Mouse (Mus musculus) CH12.LX (cell line): ENCODE measurements around the gene Zfp574. TPM values are rescaled to one million over a fixed set of nuclear protein-coding genes. Genes with fewer than 3 reads are reported as not detected.

Source experiments
- DNase-seq: peaks from one replicate; pipeline ENCODE4 v3.0.0-alpha.2; 2013; ENCODE audit errors: extremely low read depth
- H3K27ac ChIP-seq: 2 replicates; pipeline ENCODE4 v1.5.1; 2012; ENCODE audit warnings: low read depth, mild to moderate bottlenecking, control low read depth, moderate library complexity; ENCODE audit not compliant: insufficient read depth
- H3K27me3 ChIP-seq: replicated peaks from 2 replicates; pipeline ENCODE3; 2012; ENCODE audit warnings: inconsistent platforms
- H3K36me3 ChIP-seq, 2 experiments: replicated peaks in 1 of 2; 2 replicates each; pipeline versions ENCODE3 to v1.6.1; 2012; ENCODE audit warnings: inconsistent platforms in 1 of 2, low read length in 1 of 2, mild to moderate bottlenecking in 1 of 2, mixed read lengths in 1 of 2, moderate library complexity in 1 of 2; ENCODE audit not compliant: control insufficient read depth in 1 of 2, insufficient read depth in 1 of 2
- H3K4me1 ChIP-seq, 2 experiments: 2 replicates each; pipeline ENCODE4 v1.6.1; 2012; ENCODE audit warnings: inconsistent platforms in 1 of 2, moderate library complexity in 1 of 2; ENCODE audit not compliant: insufficient read depth in 2 of 2, control insufficient read depth in 1 of 2
- H3K4me2 ChIP-seq: 2 replicates; pipeline ENCODE4 v1.6.1; 2012; ENCODE audit warnings: low read depth, mild to moderate bottlenecking, control low read depth; ENCODE audit not compliant: poor library complexity, insufficient read depth, severe bottlenecking
- H3K4me3 ChIP-seq, 3 experiments: fragments of 150-350 bp in 1 of 3; sonication (generic) in 1 of 3; replicated peaks in 1 of 3; 2 replicates each; pipeline versions ENCODE3 to v1.5.1; 2011 to 2012; ENCODE audit warnings: low read depth in 2 of 3, low read length in 2 of 3, mild to moderate bottlenecking in 2 of 3, moderate library complexity in 2 of 3, control low read depth in 1 of 3, improper control_type of control experiment in 1 of 3, inconsistent platforms in 1 of 3, mixed read lengths in 1 of 3; ENCODE audit not compliant: poor library complexity in 1 of 3
- H3K79me2 ChIP-seq: replicated peaks from 2 replicates; pipeline ENCODE4 v1.6.1; 2012; ENCODE audit warnings: mild to moderate bottlenecking, moderate library complexity; ENCODE audit not compliant: control insufficient read depth, poor library complexity, insufficient read depth, severe bottlenecking; ENCODE audit errors: extremely low read depth
- H3K9ac ChIP-seq: 2 replicates; pipeline ENCODE4 v1.6.1; 2012; ENCODE audit warnings: low read depth, mild to moderate bottlenecking, control low read depth, moderate library complexity; ENCODE audit not compliant: insufficient read depth
- H3K9me3 ChIP-seq: replicated peaks from 2 replicates; pipeline ENCODE3; 2012; ENCODE audit warnings: low read length, inconsistent platforms, mixed read lengths
- BHLHE40 ChIP-seq: IDR thresholded peaks from 2 replicates; pipeline ENCODE4 v1.6.1; 2011; ENCODE audit warnings: mild to moderate bottlenecking, low read depth, low read length, improper control_type of control experiment
- CHD1 ChIP-seq: IDR thresholded peaks from 2 replicates; pipeline ENCODE4 v1.6.1; 2012; ENCODE audit warnings: low read depth, low read length, improper control_type of control experiment, inconsistent platforms
- CTCF ChIP-seq, 2 experiments: IDR thresholded peaks in 1 of 2; conservative IDR thresholded peaks in 1 of 2; 2 replicates each; pipeline ENCODE4 v1.5.1; 2011 to 2012; ENCODE audit warnings: low read depth in 2 of 2, low read length in 2 of 2, improper control_type of control experiment in 1 of 2, inconsistent platforms in 1 of 2, mild to moderate bottlenecking in 1 of 2, moderate library complexity in 1 of 2
- E2F4 ChIP-seq: IDR thresholded peaks from 2 replicates; pipeline ENCODE4 v1.6.1; 2011; ENCODE audit warnings: low read depth, low read length, improper control_type of control experiment; ENCODE audit not compliant: insufficient replicate concordance
- ELF1 ChIP-seq: IDR thresholded peaks from 2 replicates; pipeline ENCODE4 v1.6.1; 2014; ENCODE audit warnings: low read depth, mild to moderate bottlenecking, inconsistent platforms, low read length, improper control_type of control experiment
- EP300 ChIP-seq: IDR thresholded peaks from 2 replicates; pipeline ENCODE4 v1.6.1; 2011; ENCODE audit warnings: low read length, improper control_type of control experiment
- ETS1 ChIP-seq: conservative IDR thresholded peaks from 2 replicates; pipeline ENCODE4 v1.6.1; 2012; ENCODE audit warnings: low read depth, mild to moderate bottlenecking, inconsistent platforms, low read length, improper control_type of control experiment, moderate library complexity
- GABPA ChIP-seq: IDR thresholded peaks from 2 replicates; pipeline ENCODE4 v1.6.1; 2012; ENCODE audit warnings: low read depth, low read length, improper control_type of control experiment, inconsistent platforms; ENCODE audit not compliant: insufficient replicate concordance
- HCFC1 ChIP-seq: IDR thresholded peaks from 2 replicates; pipeline ENCODE4 v1.6.1; 2012; ENCODE audit warnings: low read depth, mild to moderate bottlenecking, inconsistent platforms, low read length, improper control_type of control experiment
- IRF4 ChIP-seq: IDR thresholded peaks from 2 replicates; pipeline ENCODE4 v1.6.1; 2014; ENCODE audit warnings: low read depth, mild to moderate bottlenecking, inconsistent platforms, low read length, improper control_type of control experiment
- JUN ChIP-seq: IDR thresholded peaks from 2 replicates; pipeline ENCODE4 v1.6.1; 2011; ENCODE audit warnings: low read depth, mild to moderate bottlenecking, low read length, improper control_type of control experiment, moderate library complexity; ENCODE audit not compliant: insufficient read depth
- JUND ChIP-seq: conservative IDR thresholded peaks from 2 replicates; pipeline ENCODE4 v1.6.1; 2011; ENCODE audit warnings: low read depth, low read length, improper control_type of control experiment
- KAT2A ChIP-seq: IDR thresholded peaks from 2 replicates; pipeline ENCODE4 v1.6.1; 2012; ENCODE audit warnings: low read length, improper control_type of control experiment, inconsistent platforms; ENCODE audit not compliant: insufficient replicate concordance
- MAFK ChIP-seq: IDR thresholded peaks from 2 replicates; pipeline ENCODE4 v1.6.1; 2011; ENCODE audit warnings: low read length, improper control_type of control experiment; ENCODE audit not compliant: insufficient replicate concordance
- MAZ ChIP-seq: IDR thresholded peaks from 2 replicates; pipeline ENCODE4 v1.6.1; 2012; ENCODE audit warnings: low read depth, mild to moderate bottlenecking, inconsistent platforms, low read length, improper control_type of control experiment, moderate library complexity
- MEF2A ChIP-seq: IDR thresholded peaks from 2 replicates; pipeline ENCODE4 v1.6.1; 2014; ENCODE audit warnings: low read depth, mild to moderate bottlenecking, inconsistent platforms, low read length, improper control_type of control experiment, borderline replicate concordance
- MXI1 ChIP-seq: IDR thresholded peaks from 2 replicates; pipeline ENCODE4 v1.6.1; 2011; ENCODE audit warnings: mild to moderate bottlenecking, low read depth, low read length, improper control_type of control experiment
- MYC ChIP-seq: IDR thresholded peaks from 2 replicates; pipeline ENCODE4 v1.6.1; 2011; ENCODE audit warnings: low read depth, mild to moderate bottlenecking, improper control_type of control experiment, low read length
- NELFE ChIP-seq: IDR thresholded peaks from 2 replicates; pipeline ENCODE4 v1.6.1; 2011; ENCODE audit warnings: low read depth, low read length, improper control_type of control experiment
- NRF1 ChIP-seq: IDR thresholded peaks from 2 replicates; pipeline ENCODE4 v1.6.1; 2014; ENCODE audit warnings: low read depth, mild to moderate bottlenecking, inconsistent platforms, low read length, improper control_type of control experiment, moderate library complexity
- PAX5 ChIP-seq: IDR thresholded peaks from 2 replicates; pipeline ENCODE4 v1.6.1; 2012; ENCODE audit warnings: low read length, inconsistent platforms, mixed read lengths
- POLR2AphosphoS2 ChIP-seq: IDR thresholded peaks from 2 replicates; pipeline ENCODE4 v1.6.1; 2011; ENCODE audit warnings: low read depth, low read length, improper control_type of control experiment
- RAD21 ChIP-seq: IDR thresholded peaks from 2 replicates; pipeline ENCODE4 v1.6.1; 2011; ENCODE audit warnings: low read depth, mild to moderate bottlenecking, low read length, improper control_type of control experiment, moderate library complexity
- RCOR1 ChIP-seq: conservative IDR thresholded peaks from 2 replicates; pipeline ENCODE4 v1.6.1; 2012; ENCODE audit warnings: low read depth, mild to moderate bottlenecking, inconsistent platforms, low read length, improper control_type of control experiment
- SIN3A ChIP-seq: IDR thresholded peaks from 2 replicates; pipeline ENCODE4 v1.6.1; 2012; ENCODE audit warnings: low read length, improper control_type of control experiment, inconsistent platforms
- TBP ChIP-seq: conservative IDR thresholded peaks from 2 replicates; pipeline ENCODE4 v1.6.1; 2011; ENCODE audit warnings: low read depth, low read length, improper control_type of control experiment
- TCF12 ChIP-seq: IDR thresholded peaks from 2 replicates; pipeline ENCODE4 v1.6.1; 2014; ENCODE audit warnings: low read depth, mild to moderate bottlenecking, inconsistent platforms, low read length, improper control_type of control experiment
- UBTF ChIP-seq: IDR thresholded peaks from 2 replicates; pipeline ENCODE4 v1.6.1; 2012; ENCODE audit warnings: low read depth, mild to moderate bottlenecking, inconsistent platforms, low read length, improper control_type of control experiment, moderate library complexity
- USF1 ChIP-seq: IDR thresholded peaks from 2 replicates; pipeline ENCODE4 v1.6.1; 2014; ENCODE audit warnings: low read depth, mild to moderate bottlenecking, inconsistent platforms, low read length, improper control_type of control experiment
- ZC3H11A ChIP-seq: IDR thresholded peaks from 2 replicates; pipeline ENCODE4 v1.6.1; 2012; ENCODE audit warnings: low read depth, mild to moderate bottlenecking, inconsistent platforms, low read length, improper control_type of control experiment
- ZKSCAN1 ChIP-seq: IDR thresholded peaks from 2 replicates; pipeline ENCODE4 v1.6.1; 2012; ENCODE audit warnings: low read depth, inconsistent platforms, low read length, improper control_type of control experiment, borderline replicate concordance
- ZMIZ1 ChIP-seq: IDR thresholded peaks from 2 replicates; pipeline ENCODE4 v1.6.1; 2012; ENCODE audit warnings: low read depth, mild to moderate bottlenecking, inconsistent platforms, low read length, improper control_type of control experiment
- dilution Hi-C: fragments of 300-500 bp; cut with MboI; formaldehyde crosslinking; loops from 2 replicates; pipeline ENCODE4 v1.14.3; 2020; ENCODE audit warnings: low sequenced_read_pairs; ENCODE audit not compliant: extremely low pct_unique_long_range_greater_than_20kb, extremely low pct_ligation_motif_present
- in situ Hi-C: fragments of 300-500 bp; cut with MboI; formaldehyde crosslinking; loops from 3 replicates; pipeline ENCODE4 v1.14.3; 2019; ENCODE audit warnings: low sequenced_read_pairs, low pct_ligation_motif_present, low pct_unique_long_range_greater_than_20kb, mixed read lengths
- polyA plus RNA-seq: library from polyadenylated mRNA; unstranded; fragments of >175 nt; gene quantifications from 2 replicates; pipeline ENCODE4 v1.2.1, GENCODE M21; 2012; ENCODE audit warnings: low read depth; ENCODE audit not compliant: insufficient read length
- total RNA-seq, 2 experiments: library from RNA; depleted of rRNA; stranded (reverse); fragments of 300-350 nt in 1 of 2; fragments of >200 nt in 1 of 2; gene quantifications; 2 replicates each; pipeline ENCODE4 v1.2.3; 2012 to 2014

Zfp574 gene
- total and polyA plus RNA-seq, 3 experiments, result 3.4 to 13.3 (median 11.2) TPM

GRCm38 (mm10) chr7:25129390-25129979 lies 57.1 kb downstream of the Zfp574 start (continued):
- TF ChIP-seq ETS1 (peak; percentile 95), MAFK (peak; percentile 76), ELF1 (peak; percentile 74), UBTF (peak; percentile 81), E2F4 (no peak), CTCF (conservative IDR thresholded peaks at IDR 0.05 in 1 of 2, IDR thresholded peaks at IDR 0.05 in 1 of 2; ENCODE audit: low read depth in 2 of 2, low read length in 2 of 2) (0 out of 4 replicates have a peak, but pooled peaks of 1 of the 2 experiments have one; percentile 16), MAZ (peak; percentile 100), ZMIZ1 (peak; percentile 70; the same call in 1 of the 2 replicates), ZC3H11A (no peak), NRF1 (peak; percentile 16; the same call in 1 of the 2 replicates), USF1 (no peak), TCF12 (peak; percentile 98), POLR2AphosphoS2 (peak; percentile 49; the same call in 1 of the 2 replicates), TBP (peak; percentile 56; the same call in 1 of the 2 replicates), MXI1 (peak; percentile 47; the same call in 1 of the 2 replicates), IRF4 (peak; percentile 100), MYC (no peak)

GRCm38 (mm10) chr7:25130565-25130964 lies 58.2 kb downstream of the Zfp574 start:
- Histone ChIP-seq H3K4me2 (peak overlapping the region; percentile 88), H3K4me1 (peaks cover 28 to 51% of the 10 kb centered on the region in 2 experiments)
- in situ Hi-C loops, result loop anchor here (5.0 kb wide), 3 partner anchors 33 to 147 kb away; no protein-coding TSS in a partner anchor
- TF ChIP-seq CTCF (conservative IDR thresholded peaks at IDR 0.05 in 1 of 2, IDR thresholded peaks at IDR 0.05 in 1 of 2; ENCODE audit: low read depth in 2 of 2, low read length in 2 of 2), result no peak
- peak; percentile 96 for TF ChIP-seq BHLHE40
- 0 out of 2 replicates have a peak, but pooled peaks have one; percentile 46 for TF ChIP-seq KAT2A
- TF ChIP-seq NRF1, result peak; percentile 71
- peak; percentile 85 for TF ChIP-seq JUN
- peak; percentile 59; the same call in 1 of the 2 replicates for TF ChIP-seq SIN3A
- TF ChIP-seq ELF1, result no peak
- peak; percentile 96 for TF ChIP-seq JUND
- no peak for TF ChIP-seq UBTF
- no peak for TF ChIP-seq ZKSCAN1
- TF ChIP-seq E2F4, result no peak
- no peak for TF ChIP-seq RCOR1
- peak; percentile 84 for TF ChIP-seq MYC
- peak; percentile 83 for TF ChIP-seq TBP
- peak; percentile 83 for TF ChIP-seq EP300
- no peak; the same call in 1 of the 2 replicates for TF ChIP-seq POLR2AphosphoS2
- TF ChIP-seq MEF2A, result peak; percentile 84
- TF ChIP-seq CHD1, result no peak; the same call in 1 of the 2 replicates
- TF ChIP-seq RAD21, result no peak; the same call in none of the 2 replicates
- TF ChIP-seq ZC3H11A, result no peak
- no peak for TF ChIP-seq MAFK
- 0 out of 2 replicates have a peak, but pooled peaks have one; percentile 20 for TF ChIP-seq HCFC1
- TF ChIP-seq ZMIZ1, result no peak; the same call in none of the 2 replicates
- TF ChIP-seq NELFE, result peak; percentile 46; the same call in 1 of the 2 replicates
- no peak for TF ChIP-seq USF1
- no peak for TF ChIP-seq GABPA
- peak; percentile 98 for TF ChIP-seq IRF4
- no peak for TF ChIP-seq PAX5
- TF ChIP-seq MXI1, result no peak; the same call in 1 of the 2 replicates

More at GRCm38 (mm10) chr7:25130565-25130964, 58.2 kb downstream of the Zfp574 start:
- Histone ChIP-seq H3K9me3 (peaks cover 6% of the 10 kb centered on the region), H3K36me3 (peaks cover 4 to 34% of the 10 kb centered on the region in 2 experiments), H3K27me3 (peaks cover 2% of the 10 kb centered on the region), H3K9ac (peak overlapping the region; percentile 93), H3K4me3 (peak overlapping the region; percentile 73 to 96 (median 92)), H3K27ac (peak overlapping the region; percentile 97), H3K79me2 (peaks cover 59% of the 10 kb centered on the region)
- DNase-seq, result peak; percentile 81
- dilution Hi-C loops, result no loop called here
